Mouse (Mus musculus) skeletal muscle tissue, adult 2 months (tissue): ENCODE results near the gene Arnt2.

Source experiments
- DNase-seq: peaks from one replicate; pipeline ENCODE4 v3.0.0-alpha.2; 2012; ENCODE audit warnings: low read depth, low spot score

Gene Arnt2

GRCm38 (mm10) chr7:84343160-84343559 is 66.8 kb downstream of the Arnt2 start:
- DNase-seq = no peak

- DNase-seq = no peak
Observed at GRCm38 (mm10) chr7:84341001-84341400, 69.0 kb downstream of the Arnt2 start.

- DNase-seq = no peak
Observed at GRCm38 (mm10) chr7:84339186-84339585, 70.8 kb downstream of the Arnt2 start.

GRCm38 (mm10) chr7:84337768-84338167 is 72.2 kb downstream of the Arnt2 start:
- peak; percentile 68 for DNase-seq

GRCm38 (mm10) chr7:84336907-84337306 is 73.1 kb downstream of the Arnt2 start:
- no peak for DNase-seq

GRCm38 (mm10) chr7:84336580-84336886 is 73.4 kb downstream of the Arnt2 start:
- no peak for DNase-seq

- no peak for DNase-seq
Observed at GRCm38 (mm10) chr7:84335766-84336579, 74.0 kb downstream of the Arnt2 start.

- DNase-seq = no peak
Observed at GRCm38 (mm10) chr7:84333996-84334395, 76.0 kb downstream of the Arnt2 start.

- no peak for DNase-seq
Observed at GRCm38 (mm10) chr7:84332295-84333168, 77.4 kb downstream of the Arnt2 start.

- no peak for DNase-seq
Observed at GRCm38 (mm10) chr7:84329174-84329583, 80.8 kb downstream of the Arnt2 start.

GRCm38 (mm10) chr7:84328770-84329169 is 81.2 kb downstream of the Arnt2 start:
- DNase-seq = no peak

GRCm38 (mm10) chr7:84325570-84326328 is 84.2 kb downstream of the Arnt2 start:
- DNase-seq = peak; percentile 15

- no peak for DNase-seq
Observed at GRCm38 (mm10) chr7:84321542-84321941, 88.4 kb downstream of the Arnt2 start.

- no peak for DNase-seq
Observed at GRCm38 (mm10) chr7:84315353-84316003, 94.5 kb downstream of the Arnt2 start.

- DNase-seq = no peak
Observed at GRCm38 (mm10) chr7:84314742-84315141, 95.2 kb downstream of the Arnt2 start.

GRCm38 (mm10) chr7:84311624-84312023 is 98.4 kb downstream of the Arnt2 start:
- no peak for DNase-seq

- DNase-seq = no peak
Observed at GRCm38 (mm10) chr7:84310909-84311311, 99.1 kb downstream of the Arnt2 start.

- no peak for DNase-seq
Observed at GRCm38 (mm10) chr7:84307329-84307925, 102.5 kb downstream of the Arnt2 start.

GRCm38 (mm10) chr7:84300261-84300660 is 109.7 kb downstream of the Arnt2 start:
- no peak for DNase-seq

GRCm38 (mm10) chr7:84299601-84300000 is 110.4 kb downstream of the Arnt2 start:
- peak; percentile 9 for DNase-seq

GRCm38 (mm10) chr7:84293054-84293453 is 116.9 kb downstream of the Arnt2 start:
- peak; percentile 44 for DNase-seq
